Mouse (Mus musculus) hindbrain, embryonic 14.5 days (tissue): Measurements from ENCODE around the gene Gm16253. TPM values are rescaled to one million over a fixed set of nuclear protein-coding genes. Genes with fewer than 3 reads are reported as not detected.

Experiments used
- ATAC-seq: fragments of 200-750 bp; cut with Nextera tagmentation; 2 replicates; pipeline ENCODE4 v1.8.0; 2017; ENCODE audit warnings: moderate number of reproducible peaks, mild to moderate bottlenecking, moderate TSS enrichment, moderate library complexity; ENCODE audit not compliant: low FRiP score
- DNase-seq: peaks from one replicate; pipeline ENCODE4 v3.0.0-alpha.2; 2015; ENCODE audit warnings: low spot score
- H3K27ac ChIP-seq: fragments of 300-500 bp; sonication (generic); 2 replicates; pipeline ENCODE4 v1.5.1; 2014; ENCODE audit warnings: mild to moderate bottlenecking, moderate library complexity
- H3K27me3 ChIP-seq: fragments of 300-500 bp; sonication (generic); 2 replicates; pipeline ENCODE4 v1.6.1; 2014; ENCODE audit warnings: mild to moderate bottlenecking, low read length, mixed read lengths; ENCODE audit not compliant: control insufficient read depth, insufficient read depth
- H3K36me3 ChIP-seq: fragments of 300-500 bp; sonication (generic); replicated peaks from 2 replicates; pipeline ENCODE4 v1.6.1; 2014; ENCODE audit not compliant: control insufficient read depth, insufficient read depth
- H3K4me1 ChIP-seq: fragments of 300-500 bp; sonication (generic); replicated peaks from 2 replicates; pipeline ENCODE4 v1.6.1; 2014; ENCODE audit warnings: antibody characterized with exemption, low read length, mixed read lengths; ENCODE audit not compliant: control insufficient read depth, insufficient read depth
- H3K4me2 ChIP-seq: fragments of 300-500 bp; sonication (generic); replicated peaks from 2 replicates; pipeline ENCODE4 v1.6.1; 2014; ENCODE audit warnings: mild to moderate bottlenecking, moderate library complexity
- H3K4me3 ChIP-seq: fragments of 300-500 bp; sonication (generic); replicated peaks from 2 replicates; pipeline ENCODE4 v1.5.1; 2014; ENCODE audit warnings: mild to moderate bottlenecking, low read length
- H3K9ac ChIP-seq: fragments of 300-500 bp; sonication (generic); 2 replicates; pipeline ENCODE4 v1.6.1; 2014
- H3K9me3 ChIP-seq: fragments of 300-500 bp; sonication (generic); 2 replicates; pipeline ENCODE4 v1.6.1; 2016; ENCODE audit warnings: low read length; ENCODE audit not compliant: control insufficient read depth
- WGBS: fragments of 180-500 bp; shearing (Covaris S2); extraction: QIAGEN DNeasy Blood & Tissue Kit; methylation state at CpG from one replicate; pipeline ENCODE4 v1.1.7; 2014; 5-methylcytosine and 5-hydroxymethylcytosine counted together
- polyA plus RNA-seq: library from polyadenylated mRNA; unstranded; fragments of >200 nt; fragmentation: Nextera tagmentation; extraction: Ambion mirVana; gene quantifications from 2 replicates; pipeline ENCODE4 v1.2.1, GENCODE M21; 2014

The Gm16253 gene
- polyA plus RNA-seq, 1 experiment from 2014 or later: 0.39 TPM

- peak overlapping the region; percentile 85 for H3K4me2 ChIP-seq
- ATAC-seq: no peak
- no peak overlapping the region for H3K4me3 ChIP-seq
- H3K27ac ChIP-seq: no peak overlapping the region
- H3K9ac ChIP-seq: no peak overlapping the region
- H3K4me1 ChIP-seq: peaks cover 36% of the 10 kb centered on the region
- H3K27me3 ChIP-seq: no peaks in the 10 kb centered on the region
- H3K9me3 ChIP-seq: no peaks in the 10 kb centered on the region
- WGBS: 89% methylated on average over 15 of the region's 15 CpGs
- DNase-seq: no peak
- peaks cover 17% of the 10 kb centered on the region for H3K36me3 ChIP-seq
Observed at GRCm38 (mm10) chr3:96555999-96556614, 20.7 kb upstream of the Gm16253 start.

- ATAC-seq: no peak
- Histone ChIP-seq H3K4me1 (peaks cover 43% of the 10 kb centered on the region), H3K4me3 (peak overlapping the region; percentile 64), H3K36me3 (peaks cover 21% of the 10 kb centered on the region), H3K4me2 (peak overlapping the region; percentile 85), H3K27me3 (no peaks in the 10 kb centered on the region), H3K9ac (peak overlapping the region; percentile 64), H3K27ac (peak overlapping the region; percentile 83), H3K9me3 (no peaks in the 10 kb centered on the region)
- 12% methylated on average over 22 of the region's 22 CpGs for WGBS
- DNase-seq: peak; percentile 32
Observed at GRCm38 (mm10) chr3:96556651-96557635, 19.8 kb upstream of the Gm16253 start.

GRCm38 (mm10) chr3:96557694-96558093 is 19.1 kb upstream of the Gm16253 start, which contains the start of gene Txnip:
Gene Txnip (plus strand): TSS chr3:96557957.
- H3K27me3 ChIP-seq: no peaks in the 10 kb centered on the region
- peaks cover 44% of the 10 kb centered on the region for H3K4me1 ChIP-seq
- ATAC-seq: peak; percentile 99
- WGBS: under 1% methylated on average over 26 of the region's 26 CpGs
- peaks cover 21% of the 10 kb centered on the region for H3K36me3 ChIP-seq
- H3K9me3 ChIP-seq: no peaks in the 10 kb centered on the region
- peak; percentile 99 for DNase-seq
- peak within 1 kb of the TSS; percentile 64 for H3K9ac ChIP-seq
- H3K4me2 ChIP-seq: peak within 1 kb of the TSS; percentile 85
- H3K27ac ChIP-seq: peak within 1 kb of the TSS; percentile 83
- peak within 1 kb of the TSS; percentile 64 for H3K4me3 ChIP-seq

DNA sequence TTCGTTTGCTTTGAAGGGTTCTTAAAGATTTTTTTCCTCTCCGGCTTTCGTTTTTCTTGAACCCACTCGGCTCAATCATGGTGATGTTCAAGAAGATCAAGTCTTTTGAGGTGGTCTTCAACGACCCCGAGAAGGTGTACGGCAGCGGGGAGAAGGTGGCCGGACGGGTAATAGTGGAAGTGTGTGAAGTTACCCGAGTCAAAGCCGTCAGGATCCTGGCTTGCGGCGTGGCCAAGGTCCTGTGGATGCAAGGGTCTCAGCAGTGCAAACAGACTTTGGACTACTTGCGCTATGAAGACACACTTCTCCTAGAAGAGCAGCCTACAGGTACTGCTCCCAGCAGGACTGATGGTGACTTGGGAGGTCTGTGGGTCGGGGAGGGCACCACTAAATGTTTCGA is 18.6 kb upstream of the Gm16253 start:
- Histone ChIP-seq H3K9ac (peak overlapping the region; percentile 61), H3K4me2 (peak overlapping the region; percentile 85), H3K36me3 (peaks cover 21% of the 10 kb centered on the region), H3K27me3 (no peaks in the 10 kb centered on the region), H3K9me3 (no peaks in the 10 kb centered on the region), H3K4me1 (peaks cover 44% of the 10 kb centered on the region), H3K27ac (peak overlapping the region; percentile 66), H3K4me3 (peak overlapping the region; percentile 64)
- ATAC-seq: no peak; the same call in 1 of the 2 replicates
- peak; percentile 36 for DNase-seq
- 0% methylated on average over 17 of the region's 17 CpGs for WGBS

DNA sequence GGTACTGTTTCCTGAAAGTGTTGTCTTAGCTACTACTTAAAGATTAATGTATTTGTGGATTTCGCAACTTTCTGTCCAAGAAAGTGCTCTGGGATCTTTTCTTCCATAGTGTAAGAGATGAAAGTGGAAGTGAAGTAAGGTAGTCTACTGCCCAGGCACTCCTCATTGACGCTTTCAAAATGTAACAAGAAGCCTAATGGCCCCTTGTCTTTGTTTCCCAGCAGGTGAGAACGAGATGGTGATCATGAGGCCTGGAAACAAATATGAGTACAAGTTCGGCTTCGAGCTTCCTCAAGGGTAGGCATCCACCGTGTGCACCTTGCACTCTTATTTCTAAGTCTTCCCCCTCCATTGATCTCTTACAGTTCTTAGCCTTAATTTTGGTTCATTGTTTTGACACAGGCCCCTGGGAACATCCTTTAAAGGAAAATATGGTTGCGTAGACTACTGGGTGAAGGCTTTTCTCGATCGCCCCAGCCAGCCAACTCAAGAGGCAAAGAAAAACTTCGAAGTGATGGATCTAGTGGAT is 18.1 kb upstream of the Gm16253 start:
- WGBS: 35% methylated on average over 10 of the region's 10 CpGs
- no peak overlapping the region; the same call in 1 of the 2 replicates for H3K27ac ChIP-seq

DNA sequence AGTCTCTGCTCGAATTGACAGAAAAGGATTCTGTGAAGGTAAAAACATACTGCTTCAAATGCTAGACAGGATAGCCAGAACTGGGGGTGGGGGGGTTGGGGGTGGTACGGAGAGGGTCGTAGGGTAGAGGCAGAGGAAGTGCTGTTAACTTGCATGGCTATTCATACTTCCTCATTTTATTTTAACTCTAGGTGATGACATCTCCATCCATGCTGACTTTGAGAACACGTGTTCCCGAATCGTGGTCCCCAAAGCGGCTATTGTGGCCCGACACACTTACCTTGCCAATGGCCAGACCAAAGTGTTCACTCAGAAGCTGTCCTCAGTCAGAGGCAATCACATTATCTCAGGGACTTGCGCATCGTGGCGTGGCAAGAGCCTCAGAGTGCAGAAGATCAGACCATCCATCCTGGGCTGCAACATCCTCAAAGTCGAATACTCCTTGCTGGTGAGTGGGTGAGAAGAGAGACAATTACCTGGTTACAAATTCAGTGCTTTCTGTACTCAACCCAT is 17.3 kb upstream of the Gm16253 start:
- no peaks in the 10 kb centered on the region for H3K27me3 ChIP-seq
- H3K27ac ChIP-seq: no peak overlapping the region
- H3K4me2 ChIP-seq: peak overlapping the region; percentile 85
- H3K9me3 ChIP-seq: no peaks in the 10 kb centered on the region
- 81% methylated on average over 12 of the region's 12 CpGs for WGBS
- H3K9ac ChIP-seq: peak overlapping the region; percentile 61
- peaks cover 21% of the 10 kb centered on the region for H3K36me3 ChIP-seq
- no peak for ATAC-seq
- peaks cover 44% of the 10 kb centered on the region for H3K4me1 ChIP-seq
- H3K4me3 ChIP-seq: peak overlapping the region; percentile 64
- DNase-seq: no peak

More for the DNA sequence above, 18.1 kb upstream of the Gm16253 start:
- Histone ChIP-seq H3K9ac (peak overlapping the region; percentile 61), H3K4me1 (peaks cover 44% of the 10 kb centered on the region), H3K36me3 (peaks cover 21% of the 10 kb centered on the region), H3K4me3 (peak overlapping the region; percentile 64), H3K9me3 (no peaks in the 10 kb centered on the region), H3K4me2 (peak overlapping the region; percentile 85), H3K27me3 (no peaks in the 10 kb centered on the region)
- no peak for DNase-seq
- no peak for ATAC-seq

GRCm38 (mm10) chr3:96559911-96560850 is 16.6 kb upstream of the Gm16253 start:
- peak overlapping the region; percentile 61 for H3K9ac ChIP-seq
- no peaks in the 10 kb centered on the region for H3K9me3 ChIP-seq
- peaks cover 21% of the 10 kb centered on the region for H3K36me3 ChIP-seq
- no peak overlapping the region for H3K27ac ChIP-seq
- 87% methylated on average over 23 of the region's 23 CpGs for WGBS
- no peak for ATAC-seq
- no peak for DNase-seq
- H3K27me3 ChIP-seq: no peaks in the 10 kb centered on the region
- H3K4me2 ChIP-seq: peak overlapping the region; percentile 85
- H3K4me1 ChIP-seq: peaks cover 44% of the 10 kb centered on the region
- peak overlapping the region; percentile 64 for H3K4me3 ChIP-seq

- Histone ChIP-seq H3K9ac (no peak overlapping the region), H3K4me2 (peak overlapping the region; percentile 85), H3K27me3 (no peaks in the 10 kb centered on the region), H3K36me3 (peaks cover 21% of the 10 kb centered on the region), H3K27ac (no peak overlapping the region), H3K9me3 (no peaks in the 10 kb centered on the region), H3K4me1 (peaks cover 44% of the 10 kb centered on the region), H3K4me3 (peak overlapping the region; percentile 64)
- ATAC-seq (no peak), DNase-seq (no peak)
- 87% methylated on average over 9 of the region's 9 CpGs for WGBS
Observed at GRCm38 (mm10) chr3:96560881-96561668, 15.7 kb upstream of the Gm16253 start.
